In genomic region chr6:135714906-135715305, GRCm38 (mm10) we compare ENCODE assay signal across 26 mouse cellular contexts.
"Had no signal": no experiment of that assay in that cellular context is flagged by ENCODE, and none has a peak within 500 bp of the region (broad histone marks: within the 10 kb centered on the region; RNA-seq: fewer than 3 reads in every experiment).

No protein-coding gene starts in this region.

- H3K27ac ChIP-seq: heart, embryonic 10.5 days; heart, embryonic 13.5 days; heart, embryonic 15.5 days; hindbrain, embryonic 13.5 days; hindbrain, embryonic 15.5 days; hindbrain, postnatal 0 days; kidney, embryonic 15.5 days; kidney, postnatal 0 days; limb, embryonic 13.5 days; limb, embryonic 15.5 days; liver, embryonic 12.5 days; liver, embryonic 14.5 days had no signal

- H3K9me3 ChIP-seq: heart, embryonic 10.5 days; heart, embryonic 13.5 days; heart, embryonic 15.5 days; hindbrain, embryonic 13.5 days; hindbrain, embryonic 15.5 days; kidney, embryonic 15.5 days; limb, embryonic 13.5 days; limb, embryonic 15.5 days; liver, embryonic 12.5 days had no signal

- DNase-seq: gastrocnemius, postnatal 14 days; gastrocnemius, postnatal 36 days; heart, adult 18-20 months; heart, postnatal 14 days; heart, postnatal 36 days; kidney, adult 11 months; kidney, adult 2 months; kidney, adult 9 months; kidney, postnatal 14 days; kidney, postnatal 36 days; layer of hippocampus, adult 9-11 months; layer of hippocampus, postnatal 36 days; left cerebral cortex, postnatal 4 days had no signal

- H3K27me3 ChIP-seq: heart, embryonic 13.5 days; heart, embryonic 15.5 days; hindbrain, embryonic 13.5 days; hindbrain, embryonic 15.5 days; kidney, embryonic 15.5 days; limb, embryonic 13.5 days; limb, embryonic 15.5 days; liver, embryonic 12.5 days had no signal

- H3K4me3 ChIP-seq: heart, embryonic 10.5 days; heart, embryonic 13.5 days; heart, embryonic 15.5 days; hindbrain, embryonic 13.5 days; hindbrain, embryonic 15.5 days; kidney, embryonic 15.5 days; limb, embryonic 13.5 days; limb, embryonic 15.5 days; liver, embryonic 12.5 days had no signal

- H3K4me2 ChIP-seq: heart, embryonic 13.5 days; heart, embryonic 15.5 days; hindbrain, embryonic 13.5 days; hindbrain, embryonic 15.5 days; kidney, embryonic 15.5 days; limb, embryonic 13.5 days; limb, embryonic 15.5 days; liver, embryonic 12.5 days had no signal

- ATAC-seq: hindbrain, postnatal 0 days; intestine, embryonic 16.5 days; liver, embryonic 12.5 days had no signal

- H3K4me1 ChIP-seq: heart, embryonic 10.5 days; heart, embryonic 13.5 days; heart, embryonic 15.5 days; hindbrain, embryonic 13.5 days; hindbrain, embryonic 15.5 days; kidney, embryonic 15.5 days; limb, embryonic 13.5 days; limb, embryonic 15.5 days; liver, embryonic 12.5 days had no signal

- H3K36me3 ChIP-seq: heart, embryonic 10.5 days; heart, embryonic 13.5 days; heart, embryonic 15.5 days; hindbrain, embryonic 13.5 days; hindbrain, embryonic 15.5 days; kidney, embryonic 15.5 days; limb, embryonic 13.5 days; limb, embryonic 15.5 days; liver, embryonic 12.5 days had no signal

- H3K9ac ChIP-seq: heart, embryonic 13.5 days; heart, embryonic 15.5 days; hindbrain, embryonic 13.5 days; hindbrain, embryonic 15.5 days; kidney, embryonic 15.5 days; limb, embryonic 13.5 days; limb, embryonic 15.5 days; liver, embryonic 12.5 days; liver, embryonic 14.5 days had no signal
